Mouse (Mus musculus) gastrocnemius, adult 2 months (tissue): ENCODE results near the gene Abhd17a. TPM values are rescaled to one million over a fixed set of nuclear protein-coding genes. Genes with fewer than 3 reads are reported as not detected.

Source experiments
- DNase-seq: peaks from one replicate; pipeline ENCODE4 v3.0.0; 2022
- H3K27ac ChIP-seq: fragments of 200-600 bp; 2 replicates; pipeline ENCODE4 v1.8.1; 2022; ENCODE audit warnings: mild to moderate bottlenecking
- H3K4me3 ChIP-seq: fragments of 200-600 bp; 2 replicates; pipeline ENCODE4 v1.8.1; 2022; ENCODE audit warnings: mild to moderate bottlenecking, moderate library complexity
- CTCF ChIP-seq: fragments of 200-600 bp; IDR thresholded peaks from 2 replicates; pipeline ENCODE4 v1.8.1; 2022; ENCODE audit warnings: antibody characterized with exemption, mild to moderate bottlenecking, moderate library complexity
- intact Hi-C: fragments of 180-260 bp; cut with DNase I; formaldehyde crosslinking; loops from one replicate; pipeline ENCODE4 v1.15.1; 2025
- microRNA-seq: library from miRNA; unstranded; fragments of <30 nt; microRNA quantifications from one replicate; pipeline ENCODE4 v1.2.0, GENCODE M21; 2021
- total RNA-seq, 2 experiments: library from RNA; stranded (reverse); gene quantifications; 2 replicates each; pipeline ENCODE4 v1.2.3; 2021

Abhd17a gene
- total RNA-seq, 2 experiments from 2014 or later, result 60.6 to 61.7 TPM

DNA sequence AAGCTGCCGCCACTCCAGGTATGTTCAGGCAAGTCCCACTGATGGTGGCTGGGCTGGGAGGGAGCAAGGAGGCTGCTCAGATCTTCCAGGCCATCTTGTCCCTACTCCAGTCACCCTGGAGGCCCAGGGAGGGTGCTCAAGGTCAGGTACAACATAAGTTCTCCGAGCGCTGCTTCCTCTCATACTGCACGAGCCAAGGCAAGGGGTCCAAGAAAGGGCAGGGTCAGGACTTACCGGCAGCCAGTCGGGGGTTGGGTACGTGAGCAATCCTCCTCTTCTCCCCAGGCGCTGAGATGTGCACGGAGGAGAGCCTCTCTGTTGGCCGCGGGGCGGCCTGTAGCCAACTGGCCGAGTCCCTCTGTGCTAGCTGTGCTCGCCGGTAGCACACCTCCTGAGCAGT, 42.6 kb downstream of the Abhd17a start:
- no peak for DNase-seq
- TF ChIP-seq CTCF, result no peak
- intact Hi-C loops, result no loop called here
- no peak overlapping the region for H3K4me3 ChIP-seq
- H3K27ac ChIP-seq, result no peak overlapping the region

DNA sequence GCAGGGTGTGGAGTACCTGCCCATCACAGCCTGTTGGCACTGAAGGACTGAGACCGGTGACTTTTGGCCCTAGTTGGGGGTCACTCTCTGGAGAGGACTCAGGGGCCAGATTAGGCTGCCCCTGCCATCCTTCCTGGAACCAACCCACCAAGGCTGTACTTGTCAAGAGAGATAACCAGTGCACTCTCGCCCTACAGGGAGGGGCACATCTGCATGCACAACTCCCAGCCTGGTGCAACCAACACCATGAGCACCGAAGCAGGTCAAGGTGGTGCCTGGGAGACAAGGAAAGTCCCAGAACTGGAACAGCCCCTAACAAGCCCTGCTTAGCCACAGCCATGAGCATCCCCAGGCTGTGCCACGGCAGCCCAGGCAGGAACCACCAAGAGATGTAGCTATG, 43.2 kb downstream of the Abhd17a start:
- DNase-seq, result no peak
- Histone ChIP-seq H3K27ac (no peak overlapping the region), H3K4me3 (no peak overlapping the region)
- TF ChIP-seq CTCF, result no peak
- intact Hi-C loops, result no loop called here

DNA sequence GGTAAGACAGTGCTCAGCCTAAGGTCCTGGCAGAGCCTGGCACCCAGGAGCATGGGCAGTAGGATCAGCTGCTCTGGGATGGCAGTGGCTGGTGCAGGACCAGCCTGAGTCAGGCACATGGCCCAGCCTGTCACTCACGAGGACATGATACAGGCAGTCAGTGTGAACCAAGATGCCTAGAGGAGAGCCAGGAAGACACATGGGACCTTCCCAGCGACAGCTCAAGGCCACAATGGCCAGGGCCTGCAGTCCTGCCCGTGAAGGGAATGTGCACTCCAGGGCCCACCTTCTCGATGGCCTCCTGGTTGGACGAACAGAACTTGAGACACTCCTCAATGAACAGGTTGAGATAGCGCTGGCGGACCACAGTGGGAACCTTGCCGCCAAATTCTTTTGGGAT, 44.6 kb downstream of the Abhd17a start:
- no peak for TF ChIP-seq CTCF
- no peak for DNase-seq
- intact Hi-C loops, result no loop called here
- Histone ChIP-seq H3K4me3 (no peak overlapping the region), H3K27ac (no peak overlapping the region)

DNA sequence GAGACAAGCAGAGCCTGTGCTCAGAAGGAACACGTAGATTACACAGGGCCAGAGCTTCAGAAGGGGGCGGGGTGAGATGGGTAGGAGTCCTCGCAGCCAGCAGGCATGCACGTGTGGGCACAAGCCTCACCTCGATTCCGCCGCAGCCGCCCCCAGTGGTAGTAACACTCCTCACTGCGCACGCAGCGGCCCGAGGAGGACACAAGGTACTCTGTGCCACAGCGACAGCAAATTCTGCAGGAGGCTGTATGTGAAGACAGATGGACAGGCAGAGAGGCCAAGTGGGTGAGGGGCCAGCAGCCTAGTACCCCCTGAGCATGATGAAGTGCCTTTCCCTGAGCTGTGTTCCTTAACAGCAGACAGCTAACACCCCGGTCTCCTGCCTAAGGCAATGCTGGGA, 46.3 kb downstream of the Abhd17a start:
- DNase-seq, result no peak
- intact Hi-C loops, result no loop called here
- Histone ChIP-seq H3K27ac (no peak overlapping the region), H3K4me3 (no peak overlapping the region)
- TF ChIP-seq CTCF, result no peak

DNA sequence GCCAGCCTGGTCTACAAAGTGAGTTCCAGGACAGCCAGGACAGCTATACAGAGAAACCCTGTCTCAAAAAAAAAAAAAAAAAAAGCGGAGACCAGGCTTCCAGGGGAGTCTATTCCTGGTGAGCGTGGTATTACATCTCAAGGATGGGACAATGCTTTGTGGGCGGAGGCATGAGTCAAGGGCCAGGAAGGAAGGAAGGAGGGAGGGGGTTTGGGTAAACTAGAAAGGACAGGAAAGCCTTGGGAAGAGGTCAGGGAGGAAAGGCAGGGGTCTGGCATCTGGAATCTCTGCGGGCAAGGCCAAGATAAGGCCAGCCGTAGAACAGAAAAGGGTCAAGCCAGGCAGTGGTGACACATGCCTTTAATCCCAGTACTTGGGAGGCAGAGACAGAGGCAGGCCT, 50.6 kb downstream of the Abhd17a start:
- intact Hi-C loops, result no loop called here
- TF ChIP-seq CTCF, result no peak

DNA sequence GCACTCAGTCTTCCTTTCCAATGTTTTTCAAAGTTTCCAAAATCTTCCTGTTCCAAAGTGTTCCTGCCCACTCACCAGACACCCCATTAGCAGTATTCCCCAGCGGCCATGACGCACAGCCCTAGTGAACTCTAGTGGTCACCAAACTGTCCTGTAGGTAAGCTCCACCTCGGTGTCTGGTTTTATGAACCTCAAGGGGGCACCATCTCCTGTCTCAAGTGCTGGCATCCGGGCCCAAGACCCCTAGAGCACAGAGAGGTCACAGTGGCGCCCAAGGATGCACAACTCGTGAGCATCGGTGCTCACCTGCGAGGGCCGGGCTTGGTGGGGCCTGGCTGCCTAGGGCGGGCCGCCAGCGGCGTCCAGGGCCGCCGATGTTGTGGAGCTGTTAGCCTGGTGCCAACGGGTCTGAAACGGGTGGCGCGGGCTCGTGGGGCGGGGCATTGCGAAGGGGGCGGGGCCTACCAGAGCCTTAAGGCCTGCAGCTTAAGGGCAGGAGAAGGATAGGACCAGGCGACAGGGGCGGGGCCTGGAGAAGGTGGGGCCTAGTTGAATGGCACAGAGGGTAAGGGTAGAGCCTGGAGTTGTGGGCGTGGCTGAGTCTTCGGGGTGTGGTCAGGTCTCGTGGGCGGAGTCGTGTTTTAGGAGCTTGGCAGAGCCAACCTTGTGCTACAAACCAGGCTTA, 51.3 kb downstream of the Abhd17a start, which contains the start of gene Atp8b3:
Gene Atp8b3, minus strand, starts transcription at position 415 of the 685 bp plus-strand sequence.
- TF ChIP-seq CTCF, result no peak
- Histone ChIP-seq H3K4me3 (peak within 1 kb of the TSS; percentile 46), H3K27ac (no peak within 1 kb of the TSS)
- DNase-seq, result peak; percentile 86
- intact Hi-C loops, result no loop called here

More for the DNA sequence above, 50.6 kb downstream of the Abhd17a start:
- DNase-seq, result no peak
- Histone ChIP-seq H3K27ac (no peak overlapping the region), H3K4me3 (no peak overlapping the region)

DNA sequence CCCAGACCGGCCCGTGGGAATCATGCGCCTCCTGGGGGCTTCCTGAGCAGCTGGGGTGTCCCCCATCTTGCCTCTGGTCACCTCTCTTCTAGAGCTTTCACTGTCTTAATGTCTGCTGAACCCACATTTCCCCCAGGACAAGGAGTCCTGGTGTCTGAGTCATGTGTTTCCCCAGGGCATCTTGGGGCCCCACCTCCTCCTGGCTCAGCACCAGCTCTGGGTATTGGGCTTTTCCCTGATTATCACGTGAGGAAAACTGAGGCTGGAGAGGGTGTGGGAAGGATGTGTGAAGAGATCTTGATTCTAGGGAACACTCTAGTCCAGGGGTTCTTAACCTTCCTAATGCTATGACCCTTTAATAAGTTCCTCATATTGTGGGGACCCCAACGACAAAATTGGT, 52.0 kb downstream of the Abhd17a start:
- no peak for TF ChIP-seq CTCF
- Histone ChIP-seq H3K4me3 (no peak overlapping the region), H3K27ac (no peak overlapping the region)
- DNase-seq, result no peak
- intact Hi-C loops, result no loop called here

DNA sequence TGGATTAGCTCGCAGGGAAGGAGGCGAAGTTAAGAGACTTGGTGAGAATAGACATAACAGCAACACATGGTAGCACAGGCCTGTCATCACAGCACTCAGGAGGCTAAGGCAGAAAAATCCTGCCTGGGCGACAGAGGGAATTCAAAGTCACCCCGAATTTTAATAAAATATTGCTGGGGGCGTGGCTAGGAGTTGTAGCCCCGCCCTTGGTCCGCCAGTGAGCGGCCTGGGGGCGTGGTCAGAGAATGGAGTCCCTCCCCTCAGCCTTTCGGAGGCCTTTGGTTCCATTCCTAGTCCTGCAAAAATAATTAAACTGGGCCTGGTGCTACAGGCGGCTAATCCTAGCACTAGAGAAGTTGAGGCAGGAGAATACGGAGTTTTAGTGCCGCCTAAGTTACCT, 54.4 kb downstream of the Abhd17a start:
- Histone ChIP-seq H3K27ac (no peak overlapping the region), H3K4me3 (no peak overlapping the region)
- TF ChIP-seq CTCF, result no peak
- no peak for DNase-seq
- intact Hi-C loops, result no loop called here

DNA sequence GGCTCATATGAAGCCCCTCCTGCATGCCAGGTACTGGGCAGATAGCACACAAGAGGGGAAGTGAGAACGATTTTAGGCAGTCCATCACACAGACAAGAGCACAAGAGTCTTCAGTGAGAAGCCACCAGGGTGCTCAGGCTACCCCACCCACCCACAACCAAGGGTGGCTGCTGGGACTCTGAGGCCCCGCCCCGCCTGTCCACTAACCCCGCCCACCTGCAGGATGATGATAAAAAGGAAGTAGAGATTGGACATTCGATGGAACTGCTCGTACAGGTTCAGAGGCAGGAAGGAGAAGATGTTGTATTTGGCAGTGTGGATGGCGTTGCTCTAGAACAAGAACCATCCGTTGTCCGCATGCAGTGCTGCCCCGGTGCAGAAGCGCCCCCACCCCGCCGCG, 55.1 kb downstream of the Abhd17a start:
- no peak for DNase-seq
- TF ChIP-seq CTCF, result no peak
- Histone ChIP-seq H3K4me3 (no peak overlapping the region), H3K27ac (no peak overlapping the region)
- intact Hi-C loops, result no loop called here

DNA sequence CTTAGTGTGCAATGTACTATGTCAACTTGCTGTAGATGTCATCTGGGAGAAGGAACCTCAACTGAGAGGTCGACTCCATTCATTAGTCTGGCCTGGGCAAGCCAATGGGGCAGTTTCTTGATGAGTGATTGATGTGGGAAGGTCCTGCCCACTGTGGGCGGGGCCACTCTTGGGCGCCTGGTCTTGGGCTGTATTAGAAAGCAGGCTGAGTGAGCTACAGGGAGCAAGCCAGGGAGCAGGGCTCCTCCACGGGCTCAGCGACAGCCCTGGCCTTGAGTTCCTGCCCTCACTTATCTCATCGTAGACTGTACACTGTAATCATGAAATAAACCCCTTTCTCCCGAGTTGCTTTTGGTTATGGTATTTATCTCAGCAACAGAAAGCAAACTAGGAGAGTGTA, 56.4 kb downstream of the Abhd17a start:
- intact Hi-C loops, result no loop called here
- Histone ChIP-seq H3K27ac (no peak overlapping the region), H3K4me3 (no peak overlapping the region)
- no peak for DNase-seq
- TF ChIP-seq CTCF, result no peak

Small RNA genes lying within 50 kb of the gene (microRNA-seq; reads per million reads assigned to microRNA genes)
- not detected for gene Mir6912

Other genes starting within 250 kb of the Abhd17a start
- 10 to 100 TPM; 26.2 to 43.3 TPM for gene Adamtsl5, start 241.9 kb downstream of the Abhd17a start, total RNA-seq
- gene Plk5, start 233.9 kb downstream of the Abhd17a start, total RNA-seq, result under 1 TPM; 0.10 to 0.45 TPM
- 1 to 10 TPM; 4.7 to 5.1 TPM for gene Mex3d, start 202.7 kb downstream of the Abhd17a start, total RNA-seq
- gene Mbd3, start 190.8 kb downstream of the Abhd17a start, total RNA-seq, result 100 to 1,000 TPM; 105 to 116 TPM
- 1,000 to 10,000 TPM in 1 of 2 experiments, 100 to 1,000 TPM in 1; 776 to 1,068 TPM for gene Uqcr11, start 183.5 kb downstream of the Abhd17a start, total RNA-seq
- gene Tcf3, start 156.7 kb downstream of the Abhd17a start, total RNA-seq, result 10 to 100 TPM; 11.1 to 12.0 TPM
- gene Onecut3, start 95.5 kb downstream of the Abhd17a start, total RNA-seq, result not detected
- not detected for gene Atp8b3, start 51.2 kb downstream of the Abhd17a start, total RNA-seq
- 10 to 100 TPM in 1 of 2 experiments, 1 to 10 TPM in 1; 9.8 to 10.4 TPM for gene Rexo1, start 28.8 kb downstream of the Abhd17a start, total RNA-seq
- gene Klf16, start 13.0 kb downstream of the Abhd17a start, total RNA-seq, result 1 to 10 TPM in 1 of 2 experiments, under 1 TPM in 1; 0.92 to 1.9 TPM
- gene Scamp4, start 12.5 kb upstream of the Abhd17a start, total RNA-seq, result 10 to 100 TPM; 17.0 to 17.5 TPM
- under 1 TPM; 0.48 to 0.89 TPM for gene Adat3, start 12.5 kb upstream of the Abhd17a start, total RNA-seq
- gene Gm49322, start 15.7 kb upstream of the Abhd17a start, total RNA-seq, result under 1 TPM; 0.28 to 0.38 TPM
- 100 to 1,000 TPM; 101 to 105 TPM for gene Csnk1g2, start 32.5 kb upstream of the Abhd17a start, total RNA-seq
- gene Btbd2, start 66.7 kb upstream of the Abhd17a start, total RNA-seq, result 10 to 100 TPM; 34.7 to 40.0 TPM
- gene Mknk2, start 87.8 kb upstream of the Abhd17a start, total RNA-seq, result 100 to 1,000 TPM; 253 TPM
- gene Mob3a, start 111.6 kb upstream of the Abhd17a start, total RNA-seq, result 1 to 10 TPM; 4.9 to 5.5 TPM
- gene Izumo4, start 111.8 kb upstream of the Abhd17a start, total RNA-seq, result 1 to 10 TPM; 2.6 to 3.0 TPM
- 10 to 100 TPM; 27.0 to 33.5 TPM for gene Ap3d1, start 151.9 kb upstream of the Abhd17a start, total RNA-seq
- 10 to 100 TPM; 19.9 to 23.1 TPM for gene Dot1l, start 164.9 kb upstream of the Abhd17a start, total RNA-seq
- 10 to 100 TPM; 28.9 to 29.1 TPM for gene Sf3a2, start 207.9 kb upstream of the Abhd17a start, total RNA-seq
- gene Plekhj1, start 208.3 kb upstream of the Abhd17a start, total RNA-seq, result 10 to 100 TPM; 22.3 to 29.8 TPM
- under 1 TPM; 0.38 to 0.98 TPM for gene Amh, start 214.9 kb upstream of the Abhd17a start, total RNA-seq
- 100 to 1,000 TPM; 397 to 414 TPM for gene Jsrp1, start 223.2 kb upstream of the Abhd17a start, total RNA-seq
- 100 to 1,000 TPM; 579 to 691 TPM for gene Oaz1, start 236.3 kb upstream of the Abhd17a start, total RNA-seq